Mouse (Mus musculus) hindbrain, embryonic 12.5 days (tissue): ENCODE measurements around the gene Pabpc4l. TPM values are rescaled to one million over a fixed set of nuclear protein-coding genes. Genes with fewer than 3 reads are reported as not detected.
"Not testable (repeated sequence)": the region's sequence is repeated elsewhere in the genome, so short reads cannot be mapped to it uniquely, and the experiment has no call there.

Experiments
- ATAC-seq: fragments of 200-750 bp; cut with Nextera tagmentation; 2 replicates; pipeline ENCODE4 v1.8.0; 2017; ENCODE audit warnings: moderate TSS enrichment; ENCODE audit not compliant: low FRiP score
- H3K27ac ChIP-seq: fragments of 300-500 bp; sonication (generic); 2 replicates; pipeline ENCODE4 v1.5.1; 2016; ENCODE audit warnings: mild to moderate bottlenecking
- H3K27me3 ChIP-seq: fragments of 300-500 bp; sonication (generic); 2 replicates; pipeline ENCODE4 v1.6.1; 2016; ENCODE audit warnings: mild to moderate bottlenecking
- H3K36me3 ChIP-seq: fragments of 300-500 bp; sonication (generic); 2 replicates; pipeline ENCODE4 v1.6.1; 2016; ENCODE audit warnings: mild to moderate bottlenecking
- H3K4me1 ChIP-seq: fragments of 300-500 bp; sonication (generic); 2 replicates; pipeline ENCODE4 v1.6.1; 2016
- H3K4me2 ChIP-seq: fragments of 300-500 bp; sonication (generic); replicated peaks from 2 replicates; pipeline ENCODE4 v1.6.1; 2016; ENCODE audit warnings: mild to moderate bottlenecking
- H3K4me3 ChIP-seq: fragments of 300-500 bp; sonication (generic); 2 replicates; pipeline ENCODE4 v1.5.1; 2016; ENCODE audit warnings: mild to moderate bottlenecking
- H3K9ac ChIP-seq: fragments of 300-500 bp; sonication (generic); 2 replicates; pipeline ENCODE4 v1.6.1; 2016; ENCODE audit warnings: mild to moderate bottlenecking, moderate library complexity
- H3K9me3 ChIP-seq: fragments of 300-500 bp; sonication (generic); replicated peaks from 2 replicates; pipeline ENCODE4 v1.6.1; 2016; ENCODE audit warnings: mild to moderate bottlenecking
- WGBS: fragments of 180-500 bp; shearing (Covaris S2); methylation state at CpG from one replicate; pipeline ENCODE4 v1.1.7; 2016; 5-methylcytosine and 5-hydroxymethylcytosine counted together
- polyA plus RNA-seq: library from polyadenylated mRNA; unstranded; fragments of >200 nt; fragmentation: Nextera tagmentation; extraction: Ambion mirVana; gene quantifications from 2 replicates; pipeline ENCODE4 v1.2.1, GENCODE M21; 2016

The Pabpc4l gene
- 11.8 and 13.7 TPM in 2 replicates for polyA plus RNA-seq

GRCm38 (mm10) chr3:46447481-46448265, at the start of gene Pabpc4l:
Gene Pabpc4l, minus strand, starts transcription at chr3:46448219.
- H3K27me3 ChIP-seq, result no peaks in the 10 kb centered on the region
- H3K27ac ChIP-seq, result peak within 1 kb of the TSS; percentile 62
- no peaks in the 10 kb centered on the region for H3K9me3 ChIP-seq
- WGBS, result under 1% methylated on average over 37 of the region's 37 CpGs
- no peaks in the 10 kb centered on the region for H3K36me3 ChIP-seq
- H3K4me3 ChIP-seq, result peak within 1 kb of the TSS; percentile 58
- H3K9ac ChIP-seq, result peak within 1 kb of the TSS; percentile 76
- peaks cover 5% of the 10 kb centered on the region for H3K4me1 ChIP-seq
- ATAC-seq, result peak; percentile 93
- H3K4me2 ChIP-seq, result peak within 1 kb of the TSS; percentile 91

DNA sequence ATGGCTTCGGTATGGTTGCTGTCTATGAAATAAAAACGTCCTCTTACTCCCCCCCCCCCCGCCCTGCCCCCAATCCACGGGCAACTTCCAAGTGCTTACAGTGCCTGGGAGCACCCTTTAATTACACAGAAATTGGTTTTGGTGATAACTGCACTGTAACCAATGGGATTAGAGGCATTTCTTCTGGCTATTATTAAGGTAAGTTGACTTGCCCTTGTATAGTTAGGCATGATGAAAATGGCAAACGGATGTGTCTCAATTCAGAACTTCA, 42.9 kb upstream of the Pabpc4l start:
- H3K9me3 ChIP-seq, result no peaks in the 10 kb centered on the region
- 73% methylated on average over 5 of the region's 5 CpGs for WGBS
- no peaks in the 10 kb centered on the region for H3K4me1 ChIP-seq

DNA sequence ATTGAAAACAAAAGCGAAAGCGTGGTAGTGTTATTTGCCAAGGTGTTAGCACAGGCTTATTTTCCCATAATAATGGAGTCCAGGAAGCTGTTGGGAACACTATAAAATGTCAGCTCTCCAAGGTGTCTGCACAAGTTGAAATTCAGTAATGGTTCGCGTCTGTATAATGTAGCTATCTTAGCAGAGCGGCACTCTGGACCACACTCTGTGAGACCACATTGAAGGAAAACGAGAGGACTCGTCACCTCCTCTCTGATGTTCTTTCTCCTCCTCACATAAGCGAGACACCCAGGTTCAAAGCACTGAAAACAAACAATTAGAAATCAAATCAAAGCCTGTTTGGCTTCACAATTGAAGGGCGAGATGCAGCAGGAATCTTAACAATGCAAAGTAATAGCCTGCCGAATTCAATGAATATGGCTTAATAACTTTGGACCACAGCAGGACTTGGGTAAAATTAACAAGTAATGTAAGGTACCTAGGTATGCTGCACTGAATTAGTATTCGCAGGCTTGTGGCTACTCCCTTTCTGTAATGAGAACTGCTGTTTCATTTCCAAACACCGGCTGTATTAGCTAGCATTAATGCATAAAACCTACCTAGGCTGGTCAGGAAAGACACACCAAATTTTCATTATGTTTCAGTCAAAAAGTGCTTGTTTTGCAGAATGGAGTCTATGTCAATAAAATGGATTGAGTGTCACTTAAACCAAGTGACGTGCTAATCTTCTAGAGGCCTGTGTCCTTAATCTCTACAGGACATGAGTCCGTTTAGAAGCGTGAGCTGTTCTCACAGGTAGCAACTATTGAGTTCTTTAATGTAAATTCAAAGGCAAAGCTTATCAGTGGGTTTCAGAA, 42.3 kb upstream of the Pabpc4l start:
- Histone ChIP-seq H3K9ac (no peak overlapping the region), H3K36me3 (no peaks in the 10 kb centered on the region), H3K9me3 (no peaks in the 10 kb centered on the region), H3K4me2 (no peak overlapping the region), H3K27me3 (no peaks in the 10 kb centered on the region), H3K4me1 (no peaks in the 10 kb centered on the region), H3K27ac (no peak overlapping the region), H3K4me3 (no peak overlapping the region)
- no peak for ATAC-seq
- WGBS, result 74% methylated on average over 15 of the region's 15 CpGs

More for the DNA sequence above, 42.9 kb upstream of the Pabpc4l start:
- H3K4me2 ChIP-seq, result no peak overlapping the region
- no peak for ATAC-seq
- H3K9ac ChIP-seq, result no peak overlapping the region
- no peaks in the 10 kb centered on the region for H3K27me3 ChIP-seq
- H3K4me3 ChIP-seq, result no peak overlapping the region
- H3K27ac ChIP-seq, result no peak overlapping the region
- H3K36me3 ChIP-seq, result no peaks in the 10 kb centered on the region

- not testable (repeated sequence) for H3K4me1 ChIP-seq, H3K9ac ChIP-seq, H3K4me3 ChIP-seq, H3K27me3 ChIP-seq, ATAC-seq, H3K27ac ChIP-seq, H3K4me2 ChIP-seq, H3K36me3 ChIP-seq, H3K9me3 ChIP-seq
- WGBS, result 52% methylated on average over 1 of the region's 1 CpGs
Observed at GRCm38 (mm10) chr3:46486091-46486490, 38.1 kb upstream of the Pabpc4l start.

- Histone ChIP-seq H3K4me1 (peaks cover 5% of the 10 kb centered on the region), H3K36me3 (no peaks in the 10 kb centered on the region), H3K27me3 (no peaks in the 10 kb centered on the region), H3K4me3 (peak overlapping the region; percentile 58), H3K4me2 (peak overlapping the region; percentile 91), H3K9ac (no peak overlapping the region), H3K9me3 (no peaks in the 10 kb centered on the region), H3K27ac (no peak overlapping the region)
- WGBS, result 17% methylated on average over 5 of the region's 5 CpGs
- ATAC-seq, result peak; percentile 14; the same call in 1 of the 2 replicates
Observed at GRCm38 (mm10) chr3:46448266-46448532, 180 bp upstream of the Pabpc4l start.

GRCm38 (mm10) chr3:46431416-46431815, 16.6 kb downstream of the Pabpc4l start:
- H3K4me2 ChIP-seq, result no peak overlapping the region
- no peaks in the 10 kb centered on the region for H3K9me3 ChIP-seq
- no peak overlapping the region for H3K9ac ChIP-seq
- no peaks in the 10 kb centered on the region for H3K36me3 ChIP-seq
- H3K4me1 ChIP-seq, result no peaks in the 10 kb centered on the region
- ATAC-seq, result no peak
- no peak overlapping the region for H3K4me3 ChIP-seq
- H3K27ac ChIP-seq, result no peak overlapping the region
- H3K27me3 ChIP-seq, result no peaks in the 10 kb centered on the region
